Mouse (Mus musculus) hindbrain, embryonic 14.5 days (tissue): ENCODE measurements at regions not wholly inside any gene's neighbourhood (a gene's known extent, or its start where the extent isn't known, plus 50 kb on each side); places are given as distances from the start of the nearest gene placed in this dataset.

Experiments
- ATAC-seq: fragments of 200-750 bp; cut with Nextera tagmentation; 2 replicates; pipeline ENCODE4 v1.8.0; 2017; ENCODE audit warnings: moderate number of reproducible peaks, mild to moderate bottlenecking, moderate TSS enrichment, moderate library complexity; ENCODE audit not compliant: low FRiP score
- DNase-seq: peaks from one replicate; pipeline ENCODE4 v3.0.0-alpha.2; 2015; ENCODE audit warnings: low spot score
- H3K27ac ChIP-seq: fragments of 300-500 bp; sonication (generic); 2 replicates; pipeline ENCODE4 v1.5.1; 2014; ENCODE audit warnings: mild to moderate bottlenecking, moderate library complexity
- H3K27me3 ChIP-seq: fragments of 300-500 bp; sonication (generic); 2 replicates; pipeline ENCODE4 v1.6.1; 2014; ENCODE audit warnings: mild to moderate bottlenecking, low read length, mixed read lengths; ENCODE audit not compliant: control insufficient read depth, insufficient read depth
- H3K36me3 ChIP-seq: fragments of 300-500 bp; sonication (generic); replicated peaks from 2 replicates; pipeline ENCODE4 v1.6.1; 2014; ENCODE audit not compliant: control insufficient read depth, insufficient read depth
- H3K4me1 ChIP-seq: fragments of 300-500 bp; sonication (generic); replicated peaks from 2 replicates; pipeline ENCODE4 v1.6.1; 2014; ENCODE audit warnings: antibody characterized with exemption, low read length, mixed read lengths; ENCODE audit not compliant: control insufficient read depth, insufficient read depth
- H3K4me2 ChIP-seq: fragments of 300-500 bp; sonication (generic); replicated peaks from 2 replicates; pipeline ENCODE4 v1.6.1; 2014; ENCODE audit warnings: mild to moderate bottlenecking, moderate library complexity
- H3K4me3 ChIP-seq: fragments of 300-500 bp; sonication (generic); replicated peaks from 2 replicates; pipeline ENCODE4 v1.5.1; 2014; ENCODE audit warnings: mild to moderate bottlenecking, low read length
- H3K9ac ChIP-seq: fragments of 300-500 bp; sonication (generic); 2 replicates; pipeline ENCODE4 v1.6.1; 2014
- H3K9me3 ChIP-seq: fragments of 300-500 bp; sonication (generic); 2 replicates; pipeline ENCODE4 v1.6.1; 2016; ENCODE audit warnings: low read length; ENCODE audit not compliant: control insufficient read depth
- WGBS: fragments of 180-500 bp; shearing (Covaris S2); extraction: QIAGEN DNeasy Blood & Tissue Kit; methylation state at CpG from one replicate; pipeline ENCODE4 v1.1.7; 2014; 5-methylcytosine and 5-hydroxymethylcytosine counted together

- Histone ChIP-seq H3K4me3 (no peak overlapping the region), H3K9me3 (peaks cover 13% of the 10 kb centered on the region), H3K9ac (no peak overlapping the region), H3K4me1 (no peaks in the 10 kb centered on the region), H3K27me3 (no peaks in the 10 kb centered on the region), H3K27ac (no peak overlapping the region), H3K36me3 (no peaks in the 10 kb centered on the region), H3K4me2 (no peak overlapping the region)
- 80% methylated on average over 6 of the region's 6 CpGs for WGBS
- DNase-seq (no peak), ATAC-seq (no peak)
Observed at GRCm38 (mm10) chr4:150771922-150772651, 81.6 kb upstream of the Errfi1 start.

GRCm38 (mm10) chr4:150771469-150771868, 82.2 kb upstream of the Errfi1 start:
- Histone ChIP-seq H3K9ac (no peak overlapping the region), H3K27ac (no peak overlapping the region), H3K4me2 (no peak overlapping the region), H3K36me3 (no peaks in the 10 kb centered on the region), H3K4me3 (no peak overlapping the region), H3K27me3 (no peaks in the 10 kb centered on the region), H3K9me3 (peaks cover 13% of the 10 kb centered on the region), H3K4me1 (no peaks in the 10 kb centered on the region)
- WGBS, result 35% methylated on average over 2 of the region's 2 CpGs
- DNase-seq (no peak), ATAC-seq (no peak)

- H3K27me3 ChIP-seq, result no peaks in the 10 kb centered on the region
- no peaks in the 10 kb centered on the region for H3K4me1 ChIP-seq
- H3K9ac ChIP-seq, result no peak overlapping the region
- no peak overlapping the region for H3K27ac ChIP-seq
- 60% methylated on average over 7 of the region's 7 CpGs for WGBS
- H3K4me3 ChIP-seq, result no peak overlapping the region
- H3K4me2 ChIP-seq, result no peak overlapping the region
- DNase-seq (no peak), ATAC-seq (no peak)
- no peaks in the 10 kb centered on the region for H3K36me3 ChIP-seq
- peaks cover 10% of the 10 kb centered on the region for H3K9me3 ChIP-seq
Observed at GRCm38 (mm10) chr4:150769043-150769442, 84.7 kb upstream of the Errfi1 start.

- H3K27me3 ChIP-seq, result no peaks in the 10 kb centered on the region
- H3K27ac ChIP-seq, result peak overlapping the region; percentile 93
- no peaks in the 10 kb centered on the region for H3K36me3 ChIP-seq
- DNase-seq (peak; percentile 71), ATAC-seq (peak; percentile 81)
- WGBS, result 3% methylated on average over 15 of the region's 15 CpGs
- H3K4me2 ChIP-seq, result peak overlapping the region; percentile 28
- H3K9me3 ChIP-seq, result no peaks in the 10 kb centered on the region
- peaks cover 27% of the 10 kb centered on the region for H3K4me1 ChIP-seq
- no peak overlapping the region for H3K4me3 ChIP-seq
- peak overlapping the region; percentile 52 for H3K9ac ChIP-seq
Observed at GRCm38 (mm10) chr4:150758467-150759237, 95.1 kb upstream of the Errfi1 start.

GRCm38 (mm10) chr4:150757815-150758426, 95.8 kb upstream of the Errfi1 start:
- no peak for DNase-seq
- no peak overlapping the region for H3K4me3 ChIP-seq

GRCm38 (mm10) chr4:150757291-150757741, 96.4 kb upstream of the Errfi1 start:
- Histone ChIP-seq H3K4me3 (no peak overlapping the region), H3K9me3 (no peaks in the 10 kb centered on the region), H3K27me3 (no peaks in the 10 kb centered on the region), H3K4me1 (peaks cover 27% of the 10 kb centered on the region), H3K9ac (0 out of 2 replicates have a peak overlapping the region, but pooled peaks have one; percentile 52), H3K4me2 (no peak overlapping the region), H3K36me3 (no peaks in the 10 kb centered on the region), H3K27ac (peak overlapping the region; percentile 93)
- no peak for ATAC-seq
- 61% methylated on average over 10 of the region's 10 CpGs for WGBS
- DNase-seq, result no peak

More at GRCm38 (mm10) chr4:150757815-150758426, 95.8 kb upstream of the Errfi1 start:
- H3K27me3 ChIP-seq, result no peaks in the 10 kb centered on the region
- no peaks in the 10 kb centered on the region for H3K36me3 ChIP-seq
- 24% methylated on average over 10 of the region's 10 CpGs for WGBS
- peak overlapping the region; percentile 52 for H3K9ac ChIP-seq
- H3K9me3 ChIP-seq, result no peaks in the 10 kb centered on the region
- peaks cover 27% of the 10 kb centered on the region for H3K4me1 ChIP-seq
- peak overlapping the region; percentile 93 for H3K27ac ChIP-seq
- peak; percentile 52; the same call in 1 of the 2 replicates for ATAC-seq
- peak overlapping the region; percentile 28 for H3K4me2 ChIP-seq

GRCm38 (mm10) chr4:150755446-150755845, 98.3 kb upstream of the Errfi1 start:
- Histone ChIP-seq H3K36me3 (no peaks in the 10 kb centered on the region), H3K4me2 (no peak overlapping the region), H3K9me3 (no peaks in the 10 kb centered on the region), H3K27me3 (no peaks in the 10 kb centered on the region), H3K4me1 (peaks cover 27% of the 10 kb centered on the region), H3K27ac (no peak overlapping the region), H3K4me3 (no peak overlapping the region), H3K9ac (no peak overlapping the region)
- DNase-seq (no peak), ATAC-seq (no peak)
- WGBS, result 99% methylated on average over 7 of the region's 7 CpGs

GRCm38 (mm10) chr4:150752151-150752550, 100.2 kb upstream of the Slc45a1 start:
- Histone ChIP-seq H3K27ac (no peak overlapping the region), H3K36me3 (no peaks in the 10 kb centered on the region), H3K9me3 (no peaks in the 10 kb centered on the region), H3K9ac (no peak overlapping the region), H3K4me1 (peaks cover 4% of the 10 kb centered on the region), H3K4me3 (no peak overlapping the region), H3K4me2 (no peak overlapping the region), H3K27me3 (no peaks in the 10 kb centered on the region)
- 92% methylated on average over 8 of the region's 8 CpGs for WGBS
- ATAC-seq, result no peak
- DNase-seq, result no peak
